13 mouse cellular contexts compared by ENCODE assay signal in genomic region chr4:84454493-84454892, GRCm38 (mm10).
"Had no signal": no experiment of that assay in that cellular context is flagged by ENCODE, and none has a peak within 500 bp of the region (broad histone marks: within the 10 kb centered on the region; RNA-seq: fewer than 3 reads in every experiment).

No protein-coding gene starts in this region.

- H3K27ac ChIP-seq: kidney, postnatal 0 days; left cerebral cortex, adult 2 months; liver, embryonic 15.5 days; midbrain, embryonic 13.5 days; neural tube, embryonic 15.5 days had no signal

- H3K9me3 ChIP-seq: liver, embryonic 15.5 days; midbrain, embryonic 13.5 days; neural tube, embryonic 15.5 days had no signal

- H3K4me2 ChIP-seq: liver, embryonic 11.5 days; liver, embryonic 15.5 days; midbrain, embryonic 13.5 days; neural tube, embryonic 15.5 days had no signal

- H3K36me3 ChIP-seq: liver, embryonic 15.5 days; midbrain, embryonic 13.5 days; neural tube, embryonic 15.5 days had no signal

- DNase-seq: lung, adult 2 months; lung, postnatal 36 days; right cerebral cortex, adult 18-20 months; right cerebral cortex, postnatal 25 days; thymus, postnatal 36 days had no signal

- H3K4me3 ChIP-seq: left cerebral cortex, adult 2 months; liver, embryonic 15.5 days; midbrain, embryonic 13.5 days; neural tube, embryonic 15.5 days had no signal

- H3K4me1 ChIP-seq: liver, embryonic 15.5 days had no signal

- H3K9ac ChIP-seq: liver, embryonic 15.5 days; midbrain, embryonic 13.5 days; neural tube, embryonic 15.5 days had no signal

- ATAC-seq: intestine, postnatal 0 days; lung, postnatal 0 days; midbrain, embryonic 13.5 days had no signal

- H3K27me3 ChIP-seq: liver, embryonic 15.5 days; midbrain, embryonic 13.5 days; neural tube, embryonic 15.5 days had no signal
